Mouse (Mus musculus): ENCODE data around the gene Tor2a. TPM values are rescaled to one million over a fixed set of nuclear protein-coding genes. Genes with fewer than 3 reads are reported as not detected.

Tor2a gene
- polyA plus RNA-seq, 1 experiment from 2014 or later: 82.9 TPM

DNA sequence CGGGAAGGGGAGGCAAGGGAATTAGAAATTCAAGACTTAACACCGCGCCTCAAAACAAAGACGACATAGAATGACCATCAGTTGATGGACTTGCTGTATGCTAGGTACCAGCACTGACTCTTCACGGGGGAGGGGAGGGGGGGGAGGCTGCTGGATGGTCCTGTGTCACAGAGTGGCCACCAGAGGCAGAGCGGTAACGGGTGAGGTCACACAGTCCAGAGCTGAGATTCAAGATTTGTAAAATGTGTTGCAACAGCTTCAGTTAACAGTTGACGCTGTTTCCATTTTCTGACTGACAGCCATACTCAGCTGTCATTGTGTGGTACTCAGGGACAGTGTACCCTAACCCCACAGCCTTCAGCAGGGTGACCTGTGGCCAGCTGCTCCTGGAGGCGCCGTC lies 4.9 kb upstream of the Tor2a start:
- peaks cover 22% of the 10 kb centered on the region for H3K36me3 ChIP-seq (ENCODE audit: insufficient read depth, low read length)

DNA sequence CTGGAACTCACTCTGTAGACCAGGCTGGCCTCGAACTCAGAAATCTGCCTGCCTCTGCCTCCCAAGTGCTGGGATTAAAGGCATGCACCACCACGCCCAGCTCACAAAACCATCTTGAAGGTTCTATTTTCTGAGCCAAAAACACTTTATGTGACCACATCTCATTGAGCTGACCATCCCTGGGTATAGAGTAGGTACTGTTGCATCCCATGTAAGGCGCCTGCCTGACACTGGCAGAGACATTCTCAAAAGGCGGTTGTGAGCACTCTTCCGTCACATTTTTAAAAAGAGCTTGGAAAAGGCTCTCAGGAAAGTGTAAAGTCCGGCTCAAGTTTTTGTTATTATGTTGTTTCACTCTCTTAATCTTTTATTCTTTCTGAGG lies 369 bp upstream of the Tor2a start:
- Histone ChIP-seq H3K4me3 (ENCODE audit: low read length) (no peak overlapping the region), H3K27ac (ENCODE audit: low read length) (no peak overlapping the region), H3K9ac (replicated peaks; ENCODE audit: low read length) (no peak overlapping the region), H3K4me1 (ENCODE audit: insufficient read depth, low read length) (peaks cover 19% of the 10 kb centered on the region), H3K4me2 (replicated peaks; ENCODE audit: low read depth, low read length) (peak overlapping the region; percentile 15; the same call in 1 of the 2 replicates), H3K9me3 (ENCODE audit: low read length) (no peaks in the 10 kb centered on the region), H3K27me3 (ENCODE audit: insufficient read depth, low read length) (no peaks in the 10 kb centered on the region), H3K36me3 (ENCODE audit: insufficient read depth, low read length) (peaks cover 25% of the 10 kb centered on the region)
- 21% methylated on average over 5 of the region's 6 CpGs for WGBS
- ATAC-seq (ENCODE audit: low FRiP score, low TSS enrichment): peak; percentile 33; the same call in 1 of the 2 replicates

More for the DNA sequence above, 4.9 kb upstream of the Tor2a start:
- H3K27me3 ChIP-seq (ENCODE audit: insufficient read depth, low read length): no peaks in the 10 kb centered on the region
- H3K9me3 ChIP-seq (ENCODE audit: low read length): no peaks in the 10 kb centered on the region
- H3K4me3 ChIP-seq (ENCODE audit: low read length): peak overlapping the region; percentile 46; the same call in 1 of the 2 replicates
- no peak overlapping the region for H3K27ac ChIP-seq (ENCODE audit: low read length)
- H3K9ac ChIP-seq (replicated peaks; ENCODE audit: low read length): no peak overlapping the region
- no peak for ATAC-seq (ENCODE audit: low FRiP score, low TSS enrichment)
- peak overlapping the region; percentile 63 for H3K4me2 ChIP-seq (replicated peaks; ENCODE audit: low read depth, low read length)
- H3K4me1 ChIP-seq (ENCODE audit: insufficient read depth, low read length): peaks cover 15% of the 10 kb centered on the region
- WGBS: 64% methylated on average over 10 of the region's 10 CpGs

DNA sequence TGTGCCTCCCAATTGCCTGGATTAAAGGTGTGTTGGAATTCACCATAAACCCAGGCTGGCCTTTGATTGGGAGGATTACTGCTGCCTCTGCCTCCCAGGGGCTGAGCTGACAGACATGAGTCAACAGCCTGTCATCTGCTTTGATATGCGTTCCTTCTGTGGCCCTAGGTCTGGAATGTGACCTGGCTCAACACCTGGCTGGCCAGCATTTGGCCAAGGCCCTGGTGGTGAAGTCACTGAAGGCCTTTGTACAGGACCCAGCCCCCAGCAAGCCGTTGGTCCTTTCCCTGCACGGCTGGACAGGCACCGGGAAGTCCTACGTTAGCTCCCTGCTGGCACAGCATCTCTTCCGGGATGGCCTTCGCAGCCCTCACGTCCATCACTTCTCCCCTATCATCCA lies 1.5 kb downstream of the Tor2a start:
- Histone ChIP-seq H3K36me3 (ENCODE audit: insufficient read depth, low read length) (peaks cover 28% of the 10 kb centered on the region; the same call in 1 of the 2 replicates), H3K9ac (replicated peaks; ENCODE audit: low read length) (no peak overlapping the region)
- no peak for ATAC-seq (ENCODE audit: low FRiP score, low TSS enrichment)

DNA sequence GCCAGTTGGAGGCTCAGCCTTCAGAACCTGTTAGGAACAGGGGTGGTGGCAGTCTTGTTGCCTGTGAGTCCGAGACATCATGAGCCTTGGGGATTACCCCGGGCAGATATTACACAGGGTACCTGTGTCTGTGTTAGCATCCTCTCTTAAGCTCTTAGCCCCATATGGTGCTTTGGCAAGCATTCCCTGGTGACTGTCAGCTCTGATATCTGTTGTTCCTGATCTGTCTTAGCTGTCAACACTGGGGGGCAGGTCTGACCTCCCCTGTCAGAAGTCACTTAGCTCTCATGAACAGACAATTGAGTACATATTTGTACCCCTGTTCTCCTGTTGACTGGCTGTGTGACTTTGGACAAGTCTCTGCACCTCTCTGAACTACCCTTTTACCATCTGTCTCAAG lies 2.0 kb downstream of the Tor2a start:
- Histone ChIP-seq H3K9me3 (ENCODE audit: low read length) (no peaks in the 10 kb centered on the region), H3K36me3 (ENCODE audit: insufficient read depth, low read length) (peaks cover 28% of the 10 kb centered on the region; the same call in 1 of the 2 replicates), H3K27ac (ENCODE audit: low read length) (no peak overlapping the region), H3K9ac (replicated peaks; ENCODE audit: low read length) (no peak overlapping the region), H3K4me2 (replicated peaks; ENCODE audit: low read depth, low read length) (no peak overlapping the region), H3K4me1 (ENCODE audit: insufficient read depth, low read length) (peaks cover 12% of the 10 kb centered on the region), H3K4me3 (ENCODE audit: low read length) (no peak overlapping the region), H3K27me3 (ENCODE audit: insufficient read depth, low read length) (no peaks in the 10 kb centered on the region)
- 94% methylated on average over 2 of the region's 2 CpGs for WGBS
- ATAC-seq (ENCODE audit: low FRiP score, low TSS enrichment): no peak

More for the DNA sequence above, 1.5 kb downstream of the Tor2a start:
- H3K4me2 ChIP-seq (replicated peaks; ENCODE audit: low read depth, low read length): no peak overlapping the region
- H3K4me1 ChIP-seq (ENCODE audit: insufficient read depth, low read length): peaks cover 12% of the 10 kb centered on the region
- 58% methylated on average over 8 of the region's 8 CpGs for WGBS
- H3K4me3 ChIP-seq (ENCODE audit: low read length): no peak overlapping the region
- H3K27me3 ChIP-seq (ENCODE audit: insufficient read depth, low read length): no peaks in the 10 kb centered on the region
- no peaks in the 10 kb centered on the region for H3K9me3 ChIP-seq (ENCODE audit: low read length)
- no peak overlapping the region for H3K27ac ChIP-seq (ENCODE audit: low read length)

DNA sequence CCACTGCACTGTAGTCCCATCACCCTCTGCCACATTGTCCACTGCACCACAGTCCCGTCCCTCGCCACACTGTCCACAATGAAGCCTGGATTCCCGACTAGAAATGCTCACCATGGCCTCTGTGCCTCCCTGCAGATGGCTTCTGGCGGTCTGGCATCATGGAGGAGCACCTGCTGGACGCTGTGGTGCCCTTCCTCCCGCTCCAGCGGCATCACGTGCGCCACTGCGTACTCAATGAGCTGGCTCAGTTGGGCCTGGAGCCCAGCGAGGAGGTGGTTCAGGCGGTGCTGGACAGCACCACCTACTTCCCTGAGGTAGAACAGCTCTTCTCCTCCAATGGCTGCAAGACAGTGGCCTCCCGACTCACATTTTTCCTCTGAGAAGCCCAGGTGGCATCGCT lies 4.3 kb downstream of the Tor2a start:
- H3K9ac ChIP-seq (replicated peaks; ENCODE audit: low read length): no peak overlapping the region

DNA sequence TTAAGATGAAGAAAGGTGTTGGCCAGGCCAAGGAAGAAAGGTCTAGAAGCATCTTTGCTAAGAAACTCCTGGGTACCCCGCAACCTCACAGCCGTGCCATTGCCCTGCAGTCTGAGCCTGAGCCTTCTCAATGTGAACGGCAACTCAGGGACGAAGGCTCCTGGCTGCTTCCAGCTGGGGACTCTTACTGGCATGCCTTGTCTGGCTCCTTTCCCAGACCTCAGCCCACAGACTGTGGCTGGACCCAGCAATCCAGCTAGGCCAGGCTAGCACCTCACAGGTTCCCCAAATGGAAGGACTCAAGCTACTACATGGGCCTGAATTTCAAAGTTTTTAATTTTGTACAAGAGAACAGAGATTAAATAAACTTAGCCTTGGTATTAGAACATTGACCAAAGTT lies 4.8 kb downstream of the Tor2a start:
- WGBS: 92% methylated on average over 4 of the region's 4 CpGs
- Histone ChIP-seq H3K27me3 (ENCODE audit: insufficient read depth, low read length) (no peaks in the 10 kb centered on the region), H3K4me2 (replicated peaks; ENCODE audit: low read depth, low read length) (no peak overlapping the region), H3K4me3 (ENCODE audit: low read length) (no peak overlapping the region), H3K4me1 (ENCODE audit: insufficient read depth, low read length) (peaks cover 10% of the 10 kb centered on the region), H3K36me3 (ENCODE audit: insufficient read depth, low read length) (peaks cover 18% of the 10 kb centered on the region; the same call in 1 of the 2 replicates), H3K9me3 (ENCODE audit: low read length) (no peaks in the 10 kb centered on the region), H3K27ac (ENCODE audit: low read length) (no peak overlapping the region), H3K9ac (replicated peaks; ENCODE audit: low read length) (no peak overlapping the region)
- ATAC-seq (ENCODE audit: low FRiP score, low TSS enrichment): no peak

More for the DNA sequence above, 4.3 kb downstream of the Tor2a start:
- H3K27ac ChIP-seq (ENCODE audit: low read length): no peak overlapping the region
- H3K4me3 ChIP-seq (ENCODE audit: low read length): no peak overlapping the region
- no peaks in the 10 kb centered on the region for H3K27me3 ChIP-seq (ENCODE audit: insufficient read depth, low read length)
- no peak for ATAC-seq (ENCODE audit: low FRiP score, low TSS enrichment)
- H3K4me2 ChIP-seq (replicated peaks; ENCODE audit: low read depth, low read length): no peak overlapping the region
- WGBS: 89% methylated on average over 14 of the region's 14 CpGs
- peaks cover 18% of the 10 kb centered on the region; the same call in 1 of the 2 replicates for H3K36me3 ChIP-seq (ENCODE audit: insufficient read depth, low read length)
- no peaks in the 10 kb centered on the region for H3K9me3 ChIP-seq (ENCODE audit: low read length)
- peaks cover 12% of the 10 kb centered on the region for H3K4me1 ChIP-seq (ENCODE audit: insufficient read depth, low read length)

DNA sequence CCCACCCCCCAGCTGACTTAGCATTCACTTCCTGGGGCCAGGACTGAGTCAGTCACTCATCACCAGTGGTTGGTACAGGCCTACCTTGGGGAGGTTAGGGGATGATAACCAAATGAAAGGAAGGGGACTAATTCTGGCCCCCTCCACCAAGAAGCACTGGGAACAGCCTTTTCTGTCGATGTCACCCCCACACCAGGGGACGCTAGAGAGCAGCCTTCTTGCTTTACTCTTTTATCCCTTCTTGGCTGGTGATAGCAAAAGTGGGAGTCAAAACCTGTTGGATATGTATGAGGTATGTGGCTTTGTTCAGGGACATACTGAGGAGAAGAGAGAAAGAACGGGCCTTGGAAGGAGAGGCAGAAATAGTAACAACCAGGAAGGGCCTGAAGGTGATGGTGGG lies 6.3 kb downstream of the Tor2a start:
- H3K27ac ChIP-seq (ENCODE audit: low read length): no peak overlapping the region
- no peak for ATAC-seq (ENCODE audit: low FRiP score, low TSS enrichment)
- H3K9ac ChIP-seq (replicated peaks; ENCODE audit: low read length): no peak overlapping the region
- H3K4me3 ChIP-seq (ENCODE audit: low read length): no peak overlapping the region
- H3K27me3 ChIP-seq (ENCODE audit: insufficient read depth, low read length): no peaks in the 10 kb centered on the region
- H3K36me3 ChIP-seq (ENCODE audit: insufficient read depth, low read length): peaks cover 18% of the 10 kb centered on the region; the same call in 1 of the 2 replicates
- WGBS: 82% methylated on average over 3 of the region's 3 CpGs
- peaks cover 3% of the 10 kb centered on the region for H3K4me1 ChIP-seq (ENCODE audit: insufficient read depth, low read length)
- H3K9me3 ChIP-seq (ENCODE audit: low read length): no peaks in the 10 kb centered on the region
- H3K4me2 ChIP-seq (replicated peaks; ENCODE audit: low read depth, low read length): no peak overlapping the region

DNA sequence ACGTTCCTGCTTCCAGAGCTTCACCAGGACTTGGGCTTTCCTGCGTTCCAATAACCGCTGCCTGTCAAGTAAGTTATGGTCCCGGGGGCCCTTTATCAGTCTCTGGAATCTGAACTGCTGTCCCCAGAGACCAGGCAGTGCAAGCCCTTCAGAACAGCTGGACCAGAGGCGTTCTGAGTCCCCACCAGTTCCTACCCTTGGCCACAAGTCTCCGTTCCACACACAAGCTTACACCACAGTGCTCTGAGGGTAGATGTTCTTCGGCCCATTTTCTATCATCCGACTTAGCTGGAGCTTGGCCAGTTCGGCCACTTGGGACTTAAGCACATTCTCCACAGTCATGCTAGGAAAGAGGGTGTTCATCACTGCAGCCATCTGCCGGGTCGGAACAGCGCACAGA lies 10.2 kb downstream of the Tor2a start:
- Histone ChIP-seq H3K9ac (replicated peaks; ENCODE audit: low read length) (no peak overlapping the region), H3K27me3 (ENCODE audit: insufficient read depth, low read length) (no peaks in the 10 kb centered on the region), H3K36me3 (ENCODE audit: insufficient read depth, low read length) (peaks cover 3% of the 10 kb centered on the region; the same call in 1 of the 2 replicates), H3K27ac (ENCODE audit: low read length) (no peak overlapping the region), H3K4me1 (ENCODE audit: insufficient read depth, low read length) (peaks cover 5% of the 10 kb centered on the region; the same call in 1 of the 2 replicates), H3K4me2 (replicated peaks; ENCODE audit: low read depth, low read length) (no peak overlapping the region), H3K9me3 (ENCODE audit: low read length) (no peaks in the 10 kb centered on the region), H3K4me3 (ENCODE audit: low read length) (no peak overlapping the region)
- whole genome bisulfite sequencing: 61% methylated on average over 12 of the region's 12 CpGs
- no peak for ATAC-seq (ENCODE audit: low FRiP score, low TSS enrichment)

DNA sequence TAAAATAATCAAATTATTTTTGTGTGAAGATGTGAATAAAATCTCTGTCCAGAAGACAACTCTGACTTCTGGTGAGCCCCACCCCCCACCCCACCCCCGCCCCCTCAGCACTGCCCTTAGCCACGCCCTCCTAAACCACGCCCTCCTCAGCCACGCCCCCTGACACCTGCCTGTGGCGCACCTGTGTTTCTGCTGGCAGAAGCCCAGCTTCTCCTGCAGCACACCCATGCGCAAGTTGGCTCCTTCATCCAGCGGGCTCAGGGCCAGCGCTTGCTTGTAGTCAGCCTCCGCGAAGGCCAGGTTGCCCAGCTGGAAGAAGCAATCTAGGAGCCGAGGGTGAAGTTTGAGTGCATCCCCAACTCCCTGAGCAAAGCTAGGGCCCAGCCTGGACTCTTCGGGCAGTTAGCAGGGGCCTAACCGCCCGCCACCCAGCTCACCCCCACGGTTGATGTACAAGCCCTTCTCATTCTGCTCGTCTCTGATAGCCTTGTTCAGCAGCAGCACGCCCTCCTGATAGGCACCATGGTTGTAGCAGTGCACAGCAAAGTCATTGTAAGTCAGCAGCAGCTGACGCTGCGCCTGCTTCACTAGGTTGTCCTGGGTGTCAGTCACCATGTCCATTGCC lies 11.7 kb downstream of the Tor2a start:
- no peak overlapping the region for H3K4me2 ChIP-seq (replicated peaks; ENCODE audit: low read depth, low read length)
- H3K27ac ChIP-seq (ENCODE audit: low read length): no peak overlapping the region
- no peaks in the 10 kb centered on the region for H3K27me3 ChIP-seq (ENCODE audit: insufficient read depth, low read length)
- no peak for ATAC-seq (ENCODE audit: low FRiP score, low TSS enrichment)
- no peak overlapping the region for H3K4me3 ChIP-seq (ENCODE audit: low read length)
- no peaks in the 10 kb centered on the region for H3K9me3 ChIP-seq (ENCODE audit: low read length)
- H3K4me1 ChIP-seq (ENCODE audit: insufficient read depth, low read length): peaks cover 5% of the 10 kb centered on the region; the same call in 1 of the 2 replicates
- H3K9ac ChIP-seq (replicated peaks; ENCODE audit: low read length): no peak overlapping the region
- 56% methylated on average over 19 of the region's 19 CpGs for WGBS
- H3K36me3 ChIP-seq (ENCODE audit: insufficient read depth, low read length): no peaks in the 10 kb centered on the region

DNA sequence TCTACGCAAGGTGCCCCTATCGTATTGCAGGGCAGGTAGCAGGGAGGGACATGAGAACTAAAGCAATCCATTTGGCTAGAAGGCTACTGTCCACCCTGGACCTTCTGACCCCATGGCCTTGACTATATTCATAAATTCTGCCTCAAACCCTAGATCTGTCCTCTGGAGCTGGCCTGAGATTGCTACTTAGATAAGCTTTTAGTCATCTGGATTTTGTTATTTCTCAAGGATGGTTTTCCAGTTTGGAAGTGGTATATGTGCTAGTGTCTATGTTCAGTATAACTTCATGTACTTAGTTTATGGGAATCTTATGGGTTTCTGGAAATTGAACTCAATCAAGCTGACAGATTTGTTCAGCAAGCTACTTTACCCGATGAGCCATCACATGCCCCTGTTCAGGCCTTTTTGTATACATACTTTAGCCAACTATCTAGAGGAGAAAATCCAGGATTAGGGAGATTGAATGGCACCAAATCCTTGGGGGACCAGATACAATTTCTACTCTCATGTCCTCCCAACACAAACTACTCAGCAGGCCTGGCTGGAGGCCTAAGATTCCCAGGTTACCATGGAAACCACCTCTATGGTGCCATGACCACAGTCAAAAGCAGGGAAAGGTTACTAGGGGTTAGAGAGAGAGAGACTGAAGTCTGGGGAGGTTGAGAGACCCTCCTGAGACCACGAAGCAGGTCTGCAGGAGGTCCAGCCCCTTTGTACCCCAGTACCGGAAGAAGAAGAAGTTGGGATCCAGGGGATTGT lies 12.5 kb downstream of the Tor2a start:
- no peaks in the 10 kb centered on the region for H3K9me3 ChIP-seq (ENCODE audit: low read length)
- WGBS: 75% methylated on average over 5 of the region's 5 CpGs
- no peak overlapping the region for H3K4me3 ChIP-seq (ENCODE audit: low read length)
- no peak for ATAC-seq (ENCODE audit: low FRiP score, low TSS enrichment)
- no peak overlapping the region for H3K27ac ChIP-seq (ENCODE audit: low read length)
- H3K9ac ChIP-seq (replicated peaks; ENCODE audit: low read length): no peak overlapping the region
- no peak overlapping the region for H3K4me2 ChIP-seq (replicated peaks; ENCODE audit: low read depth, low read length)
- H3K27me3 ChIP-seq (ENCODE audit: insufficient read depth, low read length): no peaks in the 10 kb centered on the region
- no peaks in the 10 kb centered on the region for H3K36me3 ChIP-seq (ENCODE audit: insufficient read depth, low read length)
- peaks cover 5% of the 10 kb centered on the region; the same call in 1 of the 2 replicates for H3K4me1 ChIP-seq (ENCODE audit: insufficient read depth, low read length)
